Mouse (Mus musculus): Measurements from ENCODE around the gene Kdsr. TPM values are rescaled to one million over a fixed set of nuclear protein-coding genes. Genes with fewer than 3 reads are reported as not detected.
A peak's percentile ranks its signal among the peaks of the same experiment; 100 is the strongest.

Gene Kdsr
- polyA plus RNA-seq (2012; rRNA removed) (0.88 and 1.3 TPM in 2 replicates), polyA plus RNA-seq (2014; fragmentation: Nextera tagmentation; extraction: Ambion mirVana) (3.0 and 4.0 TPM in 2 replicates)

DNA sequence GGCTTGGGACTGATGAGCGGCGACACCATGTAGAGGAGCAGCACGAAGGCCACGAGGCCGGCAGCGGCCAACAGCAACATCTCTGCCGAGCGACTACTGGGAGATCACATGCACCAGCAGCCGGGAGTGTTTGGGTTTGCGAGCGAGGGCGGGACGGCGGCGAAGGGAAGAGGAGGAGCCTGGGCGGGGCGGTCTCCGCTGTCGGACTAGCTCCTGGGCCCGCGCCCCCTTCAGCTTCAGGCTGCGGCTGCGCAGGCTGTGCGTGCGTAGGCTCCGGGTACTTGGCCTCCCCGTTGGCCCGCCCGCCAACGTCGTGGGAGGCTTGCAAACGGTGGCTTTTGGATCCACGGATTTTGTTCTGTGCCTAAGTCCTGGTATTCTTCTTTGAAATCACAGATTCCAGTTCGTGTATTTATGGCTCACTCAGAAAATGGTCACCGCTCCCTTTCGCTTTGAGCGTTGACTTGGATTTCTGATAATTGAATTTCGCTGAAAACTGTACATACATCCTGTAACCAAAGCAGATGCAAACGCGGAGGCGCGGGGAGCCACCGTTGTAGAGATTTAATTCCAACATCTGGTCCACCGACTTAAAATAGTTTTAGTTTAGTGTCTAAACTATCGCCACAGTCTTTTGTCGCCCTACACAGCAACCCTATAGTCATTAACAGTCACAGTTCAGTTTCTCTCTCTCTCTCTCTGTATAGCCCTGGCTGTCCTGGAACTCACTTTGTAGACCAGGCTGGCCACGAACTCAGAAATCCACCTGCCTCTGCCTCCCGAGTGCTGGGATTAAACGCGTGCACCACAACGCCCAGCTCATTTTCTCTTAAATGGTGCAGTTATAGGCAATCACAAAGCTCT is at the start of gene Kdsr:
Gene Kdsr (minus strand): TSS at position 156 of the 864 bp plus-strand sequence.
- DNase-seq (ENCODE audit: low read depth in 3 of 3, low spot score in 3 of 3), result peak; percentile 84 to 86 (median 84)
- Histone ChIP-seq H3K4me1 (replicated peaks; ENCODE audit: control insufficient read depth in 2 of 2, insufficient read depth in 2 of 2, low read length in 1 of 2) (peaks cover 0 to 8% of the 10 kb centered on the region in 2 experiments; a peak in 2 of 4 replicates), H3K36me3 (replicated peaks; ENCODE audit: control insufficient read depth, insufficient read depth, low read depth) (no peaks in the 10 kb centered on the region), H3K9me3 (ENCODE audit: control insufficient read depth, low read length) (no peaks in the 10 kb centered on the region), H3K27me3 (ENCODE audit: control insufficient read depth, insufficient read depth, low read length) (no peaks in the 10 kb centered on the region), H3K27ac (peak within 1 kb of the TSS; percentile 62), H3K4me2 (ENCODE audit: low read depth) (peak within 1 kb of the TSS; percentile 99), H3K4me3 (ENCODE audit: insufficient read depth in 1 of 2, low read depth in 2 of 2, low read length in 2 of 2) (peak within 1 kb of the TSS; percentile 57 to 66), H3K9ac (replicated peaks) (peak within 1 kb of the TSS; percentile 84)
- ATAC-seq (ENCODE audit: insufficient read depth), result peak; percentile 98
- TF ChIP-seq CTCF (IDR thresholded peaks at IDR 0.05; ENCODE audit: low read depth) (peak; percentile 44), EP300 (IDR thresholded peaks at IDR 0.05; ENCODE audit: low read depth) (no peak)
- 2% methylated on average over 50 of the region's 51 CpGs for WGBS (ENCODE audit: insufficient replicate concordance)

DNA sequence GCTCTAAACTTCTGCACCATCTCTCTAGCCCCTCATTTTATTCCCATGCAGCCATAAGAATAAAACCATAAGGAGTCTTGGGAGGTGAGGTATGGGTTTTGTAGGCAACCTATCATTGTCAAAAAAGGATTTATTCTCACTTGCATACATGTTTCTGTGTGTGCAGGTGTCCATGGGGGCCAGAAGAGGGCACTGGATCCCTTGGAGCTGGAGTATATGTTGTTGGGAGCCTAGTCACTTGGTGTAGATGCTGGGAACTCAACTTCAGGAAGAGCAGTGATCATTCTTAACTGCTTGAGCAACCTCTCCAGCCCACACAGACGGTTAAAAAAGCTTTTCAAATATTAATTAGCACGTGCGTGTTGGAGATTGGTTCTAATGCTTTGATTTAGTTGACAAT is 40.4 kb upstream of the Kdsr start:
- no peaks in the 10 kb centered on the region for H3K9me3 ChIP-seq (ENCODE audit: control insufficient read depth, low read length)
- no peak overlapping the region for H3K4me3 ChIP-seq (ENCODE audit: insufficient read depth in 1 of 2, low read depth in 2 of 2, low read length in 2 of 2)
- no peak overlapping the region for H3K27ac ChIP-seq
- DNase-seq (ENCODE audit: low read depth in 3 of 3, low spot score in 3 of 3) (no peak), ATAC-seq (ENCODE audit: insufficient read depth) (no peak)
- 69% methylated on average over 3 of the region's 3 CpGs for WGBS (ENCODE audit: insufficient replicate concordance)
- no peaks in the 10 kb centered on the region for H3K36me3 ChIP-seq (replicated peaks; ENCODE audit: control insufficient read depth, insufficient read depth, low read depth)
- no peak overlapping the region for H3K9ac ChIP-seq (replicated peaks)
- peaks cover 5 to 11% of the 10 kb centered on the region in 2 experiments for H3K4me1 ChIP-seq (replicated peaks; ENCODE audit: control insufficient read depth in 2 of 2, insufficient read depth in 2 of 2, low read length in 1 of 2)
- no peak overlapping the region for H3K4me2 ChIP-seq (ENCODE audit: low read depth)
- H3K27me3 ChIP-seq (ENCODE audit: control insufficient read depth, insufficient read depth, low read length), result no peaks in the 10 kb centered on the region
- no peak for TF ChIP-seq CTCF (IDR thresholded peaks at IDR 0.05; ENCODE audit: low read depth)
- no peak for TF ChIP-seq EP300 (IDR thresholded peaks at IDR 0.05; ENCODE audit: low read depth)

DNA sequence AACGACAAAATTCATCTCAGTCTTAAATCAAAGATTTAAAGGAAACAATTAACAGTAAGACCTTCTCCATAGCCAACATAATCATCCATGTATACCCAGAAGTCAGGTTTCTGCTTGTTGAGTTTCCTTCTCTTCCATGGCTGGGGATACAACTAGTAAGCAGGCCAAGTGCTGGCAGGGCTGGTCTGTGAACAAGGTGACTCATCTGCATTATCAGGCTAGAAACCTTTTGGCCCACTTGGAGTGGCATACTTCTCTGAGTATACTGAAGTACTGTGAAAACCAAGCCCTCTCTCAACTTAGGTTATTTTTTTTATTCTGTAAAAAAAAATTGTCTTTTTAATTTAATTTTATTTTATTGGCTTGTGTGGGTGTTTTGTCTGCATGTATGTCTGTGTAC is 39.9 kb upstream of the Kdsr start:
- Histone ChIP-seq H3K27me3 (ENCODE audit: control insufficient read depth, insufficient read depth, low read length) (no peaks in the 10 kb centered on the region), H3K4me1 (replicated peaks; ENCODE audit: control insufficient read depth in 2 of 2, insufficient read depth in 2 of 2, low read length in 1 of 2) (peaks cover 6 to 16% of the 10 kb centered on the region in 2 experiments), H3K9ac (replicated peaks) (no peak overlapping the region), H3K27ac (no peak overlapping the region), H3K4me2 (ENCODE audit: low read depth) (no peak overlapping the region), H3K36me3 (replicated peaks; ENCODE audit: control insufficient read depth, insufficient read depth, low read depth) (no peaks in the 10 kb centered on the region), H3K4me3 (ENCODE audit: insufficient read depth in 1 of 2, low read depth in 2 of 2, low read length in 2 of 2) (no peak overlapping the region), H3K9me3 (ENCODE audit: control insufficient read depth, low read length) (no peaks in the 10 kb centered on the region)
- TF ChIP-seq EP300 (IDR thresholded peaks at IDR 0.05; ENCODE audit: low read depth) (no peak), CTCF (IDR thresholded peaks at IDR 0.05; ENCODE audit: low read depth) (no peak)
- DNase-seq (ENCODE audit: low read depth in 3 of 3, low spot score in 3 of 3) (no peak), ATAC-seq (ENCODE audit: insufficient read depth) (no peak)
- 44% methylated on average over 1 of the region's 1 CpGs for WGBS (ENCODE audit: insufficient replicate concordance)

DNA sequence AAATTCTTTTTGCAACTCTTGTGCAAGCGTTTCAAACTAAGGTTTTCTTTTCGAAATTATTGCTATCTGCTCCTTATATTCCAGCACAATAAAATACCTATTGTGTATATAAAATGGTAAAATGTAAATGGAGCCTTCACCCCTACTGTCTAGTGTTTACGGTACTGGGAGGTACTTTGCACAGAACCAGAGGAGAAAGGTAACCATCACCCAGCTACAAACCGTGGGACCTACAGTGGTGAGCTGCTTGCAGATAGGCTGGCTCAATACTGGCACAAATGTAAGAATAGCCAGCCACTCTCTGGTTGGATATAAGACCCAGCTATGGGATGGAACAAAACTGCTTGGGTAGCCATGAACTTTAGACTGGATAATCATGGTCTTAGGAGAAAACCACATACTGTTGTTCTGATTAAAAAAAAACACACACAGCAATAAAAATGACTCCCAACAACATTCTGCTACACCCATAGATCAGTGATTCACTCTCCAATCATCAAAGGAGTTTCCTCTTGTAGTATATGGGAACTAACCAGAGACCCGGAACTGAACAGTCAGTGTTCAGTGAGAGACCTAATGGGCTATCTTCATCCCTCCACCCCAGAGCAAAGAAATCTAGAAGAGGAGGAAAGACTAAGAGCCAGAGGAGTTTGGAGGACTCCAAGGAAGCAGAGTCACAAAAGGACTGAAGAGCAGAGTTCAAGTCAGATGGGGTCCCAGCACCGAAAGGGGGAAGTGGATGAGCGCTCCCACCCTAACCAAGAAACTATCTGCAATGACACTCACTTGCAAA is 37.7 kb upstream of the Kdsr start:
- peak overlapping the region; percentile 74 to 86 for H3K4me3 ChIP-seq (ENCODE audit: insufficient read depth in 1 of 2, low read depth in 2 of 2, low read length in 2 of 2)
- peak overlapping the region; percentile 50 for H3K9ac ChIP-seq (replicated peaks)
- no peaks in the 10 kb centered on the region for H3K27me3 ChIP-seq (ENCODE audit: control insufficient read depth, insufficient read depth, low read length)
- peak overlapping the region; percentile 85 for H3K4me2 ChIP-seq (ENCODE audit: low read depth)
- no peak for ATAC-seq (ENCODE audit: insufficient read depth)
- no peaks in the 10 kb centered on the region for H3K9me3 ChIP-seq (ENCODE audit: control insufficient read depth, low read length)
- WGBS (ENCODE audit: insufficient replicate concordance), result 54% methylated on average over 7 of the region's 7 CpGs
- TF ChIP-seq CTCF (IDR thresholded peaks at IDR 0.05; ENCODE audit: low read depth), result no peak
- TF ChIP-seq EP300 (IDR thresholded peaks at IDR 0.05; ENCODE audit: low read depth), result no peak
- H3K27ac ChIP-seq, result no peak overlapping the region
- H3K4me1 ChIP-seq (replicated peaks; ENCODE audit: control insufficient read depth in 2 of 2, insufficient read depth in 2 of 2, low read length in 1 of 2), result peaks cover 7 to 16% of the 10 kb centered on the region in 2 experiments
- DNase-seq (ENCODE audit: low read depth in 3 of 3, low spot score in 3 of 3), result no peak
- H3K36me3 ChIP-seq (replicated peaks; ENCODE audit: control insufficient read depth, insufficient read depth, low read depth), result no peaks in the 10 kb centered on the region
